Mouse (Mus musculus) liver, adult 2 months (tissue): ENCODE measurements at regions not wholly inside any gene's neighbourhood (a gene's known extent, or its start where the extent isn't known, plus 50 kb on each side); places are given as distances from the start of the nearest gene placed in this dataset.
A peak's percentile ranks its signal among the peaks of the same experiment; 100 is the strongest.

Experiments used
- DNase-seq: peaks from one replicate; pipeline ENCODE4 v3.0.0-alpha.2; 2011; ENCODE audit warnings: low read depth, low spot score; ENCODE audit errors: extremely low read depth
- H3K27ac ChIP-seq: fragments of 200-500 bp; replicated peaks from 2 replicates; pipeline ENCODE4 v1.5.1; 2012; ENCODE audit warnings: low read depth, mild to moderate bottlenecking, control low read depth, inconsistent platforms, low read length; ENCODE audit not compliant: insufficient read depth
- H3K27me3 ChIP-seq: fragments of 200-500 bp; 2 replicates; pipeline ENCODE4 v1.6.1; 2012; ENCODE audit warnings: mild to moderate bottlenecking, moderate library complexity, low read length, inconsistent platforms; ENCODE audit not compliant: control insufficient read depth, insufficient read depth
- H3K36me3 ChIP-seq: fragments of 200-500 bp; 2 replicates; pipeline ENCODE4 v1.6.1; 2012; ENCODE audit warnings: low read length, inconsistent platforms; ENCODE audit not compliant: control insufficient read depth, insufficient read depth
- H3K4me1 ChIP-seq: fragments of 200-500 bp; 2 replicates; pipeline ENCODE4 v1.6.1; 2011; ENCODE audit warnings: low read length; ENCODE audit not compliant: control insufficient read depth, insufficient read depth
- H3K4me3 ChIP-seq: fragments of 200-500 bp; 2 replicates; pipeline ENCODE4 v1.5.1; 2011; ENCODE audit warnings: low read depth, mild to moderate bottlenecking, control low read depth, low read length, moderate library complexity; ENCODE audit not compliant: insufficient read depth
- H3K79me2 ChIP-seq: fragments of 200-500 bp; 2 replicates; pipeline ENCODE4 v1.6.1; 2012; ENCODE audit warnings: inconsistent platforms, mild to moderate bottlenecking, low read length, moderate library complexity; ENCODE audit not compliant: control insufficient read depth, insufficient read depth
- H3K9ac ChIP-seq: fragments of 200-500 bp; 2 replicates; pipeline ENCODE4 v1.6.1; 2012; ENCODE audit warnings: low read depth, mild to moderate bottlenecking, control low read depth, inconsistent platforms, low read length
- CTCF ChIP-seq: fragments of 200-500 bp; IDR thresholded peaks from 2 replicates; pipeline ENCODE4 v1.5.1; 2011; ENCODE audit warnings: low read depth, low read length, control low read depth
- POLR2A ChIP-seq: fragments of 200-500 bp; IDR thresholded peaks from 2 replicates; pipeline ENCODE4 v1.6.1; 2011; ENCODE audit warnings: low read length, control low read depth; ENCODE audit not compliant: insufficient read depth; ENCODE audit errors: extremely low read depth
- WGBS: fragments of 180-500 bp; shearing (Covaris S2); methylation state at CpG from one replicate; pipeline ENCODE4 v1.1.7; 2018; 5-methylcytosine and 5-hydroxymethylcytosine counted together

DNA sequence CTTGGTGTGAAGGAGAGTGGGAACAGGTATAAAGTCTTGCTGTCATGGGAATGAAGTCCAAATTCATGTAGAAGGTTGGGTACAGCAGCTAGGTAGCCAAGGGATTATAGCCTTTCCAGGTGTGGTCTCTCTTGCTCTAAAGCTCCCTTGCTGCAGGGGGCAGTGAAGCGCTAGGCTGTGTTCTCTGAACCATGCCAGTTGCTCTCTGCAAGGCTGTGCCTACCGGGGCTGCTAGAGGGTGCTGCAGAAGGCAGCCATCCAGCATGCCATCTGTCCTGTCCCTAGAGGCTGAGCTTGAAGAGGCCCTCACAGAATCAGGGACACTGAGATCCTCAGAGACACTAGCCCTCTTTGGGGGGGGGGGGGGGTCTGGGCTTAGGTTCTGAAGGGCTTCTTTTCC, 50.6 kb upstream of the Shank2 start:
- H3K4me1 ChIP-seq, result no peaks in the 10 kb centered on the region
- 38% methylated on average over 2 of the region's 2 CpGs for WGBS
- peak; percentile 37 for DNase-seq
- TF ChIP-seq CTCF (peak; percentile 75), POLR2A (no peak)
- H3K36me3 ChIP-seq, result no peaks in the 10 kb centered on the region
- H3K27me3 ChIP-seq, result no peaks in the 10 kb centered on the region
- no peak overlapping the region for H3K27ac ChIP-seq
- no peak overlapping the region for H3K9ac ChIP-seq
- H3K4me3 ChIP-seq, result no peak overlapping the region
- no peaks in the 10 kb centered on the region for H3K79me2 ChIP-seq
